Mouse (Mus musculus) heart, postnatal 4 days (tissue): Measurements from ENCODE around the gene Zfp365. TPM values are rescaled to one million over a fixed set of nuclear protein-coding genes. Genes with fewer than 3 reads are reported as not detected.

Experiments
- DNase-seq: peaks from one replicate; pipeline ENCODE4 v3.0.0; 2021
- total RNA-seq, 2 experiments: library from RNA; stranded (reverse); gene quantifications; 2 replicates each; pipeline ENCODE4 v1.2.3; 2021

Gene Zfp365
- total RNA-seq, 2 experiments from 2014 or later = 1.2 to 1.6 TPM

- no peak for DNase-seq
Observed at GRCm38 (mm10) chr10:67840735-67841134, 71.7 kb downstream of the Zfp365 start.

- no peak for DNase-seq
Observed at GRCm38 (mm10) chr10:67839156-67839555, 73.3 kb downstream of the Zfp365 start.

GRCm38 (mm10) chr10:67836426-67836825, 76.0 kb downstream of the Zfp365 start:
- DNase-seq = no peak

Other genes with a start within 250 kb of the Zfp365 start
- 1 to 10 TPM; 4.0 to 4.5 TPM for gene Rtkn2, start 66.9 kb upstream of the Zfp365 start, total RNA-seq